Mouse (Mus musculus): Measurements from ENCODE around the gene Slc29a3. TPM values are rescaled to one million over a fixed set of nuclear protein-coding genes. Genes with fewer than 3 reads are reported as not detected.
A peak's percentile ranks its signal among the peaks of the same experiment; 100 is the strongest.
"Not testable (repeated sequence)": the region's sequence is repeated elsewhere in the genome, so short reads cannot be mapped to it uniquely, and the experiment has no call there.

Slc29a3 gene
- polyA plus RNA-seq, 1 experiment from 2014 or later, result 11.8 TPM

GRCm38 (mm10) chr10:60756146-60756545 lies 3.6 kb upstream of the Slc29a3 start:
- DNase-seq (ENCODE audit: low spot score), result no peak
- Histone ChIP-seq H3K27ac (no peak overlapping the region), H3K9me3 (no peaks in the 10 kb centered on the region; the same call in 1 of the 2 replicates), H3K4me1 (replicated peaks) (peaks cover 21% of the 10 kb centered on the region), H3K4me3 (no peak overlapping the region), H3K27me3 (ENCODE audit: insufficient read depth, poor library complexity, severe bottlenecking) (no peaks in the 10 kb centered on the region), H3K36me3 (no peaks in the 10 kb centered on the region)

- no peaks in the 10 kb centered on the region for H3K27me3 ChIP-seq (ENCODE audit: insufficient read depth, poor library complexity, severe bottlenecking)
- peaks cover 30% of the 10 kb centered on the region for H3K4me1 ChIP-seq (replicated peaks)
- WGBS, result 77% methylated on average over 8 of the region's 8 CpGs
- no peaks in the 10 kb centered on the region; the same call in 1 of the 2 replicates for H3K9me3 ChIP-seq
- no peaks in the 10 kb centered on the region; the same call in 1 of the 2 replicates for H3K36me3 ChIP-seq
- no peak for DNase-seq (ENCODE audit: low spot score)
- H3K4me3 ChIP-seq, result no peak overlapping the region
- no peak overlapping the region for H3K27ac ChIP-seq
These were observed 1.3 kb upstream of the Slc29a3 start for GRCm38 (mm10) chr10:60753941-60754340.

DNA sequence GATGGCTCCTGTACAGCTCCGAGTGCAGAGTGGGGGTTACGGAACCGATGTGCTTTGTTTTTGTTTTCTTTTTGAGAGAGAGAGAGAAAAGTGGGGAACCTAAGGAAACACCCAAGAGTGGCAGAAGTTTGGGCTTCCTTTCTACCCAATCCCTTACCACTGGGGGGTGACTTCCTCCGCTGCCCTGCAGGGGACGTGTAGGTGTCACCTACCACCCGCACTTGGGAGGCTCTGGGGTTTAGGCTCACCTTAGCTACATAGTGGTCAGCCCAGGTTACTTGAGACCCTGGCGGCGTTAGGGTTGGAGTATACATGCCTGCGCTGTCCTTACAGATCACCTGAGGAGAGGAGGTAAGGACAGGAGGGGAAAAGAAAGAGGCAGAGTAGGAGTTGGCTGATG lies 667 bp upstream of the Slc29a3 start:
- H3K27ac ChIP-seq, result peak overlapping the region; percentile 91
- WGBS, result 67% methylated on average over 9 of the region's 9 CpGs
- no peak overlapping the region for H3K4me3 ChIP-seq

DNA sequence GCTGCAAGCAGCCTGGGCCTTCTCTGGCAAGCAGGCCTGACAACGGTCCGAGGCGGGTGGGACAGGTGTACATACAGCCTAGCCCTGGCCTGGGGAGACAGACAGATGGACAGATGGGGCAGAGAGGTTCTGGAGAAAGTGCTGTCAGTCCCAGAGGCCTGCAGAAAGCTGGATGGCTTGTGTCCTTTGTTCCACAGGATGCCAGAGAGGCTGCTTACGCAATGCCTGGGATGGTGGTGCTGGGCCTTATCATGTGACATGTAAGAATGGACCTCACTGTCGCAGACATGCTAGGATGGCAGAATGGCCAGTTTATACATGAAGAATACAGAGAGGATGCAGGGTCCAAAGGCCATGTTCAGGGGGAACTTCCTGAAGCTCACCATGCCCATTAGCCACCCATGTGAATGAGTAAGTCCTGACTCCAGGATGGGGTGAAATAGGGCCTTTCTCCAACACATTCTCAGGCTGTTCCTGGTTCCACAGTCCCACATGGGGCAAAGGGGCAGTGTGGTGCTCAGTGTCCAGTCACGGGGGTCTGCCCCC lies 4.9 kb downstream of the Slc29a3 start:
- Histone ChIP-seq H3K27ac (0 out of 2 replicates have a peak overlapping the region, but pooled peaks have one; percentile 65), H3K4me3 (no peak overlapping the region), H3K9me3 (no peaks in the 10 kb centered on the region), H3K4me1 (replicated peaks) (peaks cover 52% of the 10 kb centered on the region), H3K27me3 (ENCODE audit: insufficient read depth, poor library complexity, severe bottlenecking) (no peaks in the 10 kb centered on the region), H3K36me3 (peaks cover 5% of the 10 kb centered on the region; the same call in 1 of the 2 replicates)
- DNase-seq (ENCODE audit: low spot score), result no peak
- 85% methylated on average over 6 of the region's 6 CpGs for WGBS

More for the DNA sequence above, 667 bp upstream of the Slc29a3 start:
- H3K9me3 ChIP-seq, result no peaks in the 10 kb centered on the region; the same call in 1 of the 2 replicates
- H3K36me3 ChIP-seq, result peaks cover 5% of the 10 kb centered on the region; the same call in 1 of the 2 replicates
- no peaks in the 10 kb centered on the region for H3K27me3 ChIP-seq (ENCODE audit: insufficient read depth, poor library complexity, severe bottlenecking)
- no peak for DNase-seq (ENCODE audit: low spot score)
- peaks cover 34% of the 10 kb centered on the region for H3K4me1 ChIP-seq (replicated peaks)

DNA sequence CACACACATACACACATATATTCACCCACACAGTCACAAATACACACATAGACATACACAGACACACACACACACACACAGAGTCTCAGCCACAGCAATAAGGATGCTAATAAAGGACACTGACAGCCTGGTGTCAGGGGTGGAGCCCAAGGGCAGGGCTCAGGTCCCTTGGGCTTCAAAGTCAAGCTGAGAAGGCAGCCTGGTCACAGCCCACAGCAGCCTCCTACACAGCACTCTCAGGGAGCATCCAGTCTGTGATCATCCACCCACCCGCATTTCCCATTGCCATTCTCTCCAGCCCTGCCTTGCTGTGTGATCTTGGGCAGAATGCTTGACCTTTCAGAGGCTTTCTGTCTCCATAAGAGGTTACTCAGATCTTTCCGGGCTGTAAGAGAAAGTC lies 6.1 kb downstream of the Slc29a3 start:
- DNase-seq (ENCODE audit: low spot score), result no peak
- Histone ChIP-seq H3K36me3 (peaks cover 5% of the 10 kb centered on the region; the same call in 1 of the 2 replicates), H3K9me3 (no peaks in the 10 kb centered on the region), H3K4me1 (replicated peaks) (peaks cover 43% of the 10 kb centered on the region), H3K27ac (peak overlapping the region; percentile 65; the same call in 1 of the 2 replicates), H3K27me3 (ENCODE audit: insufficient read depth, poor library complexity, severe bottlenecking) (no peaks in the 10 kb centered on the region), H3K4me3 (no peak overlapping the region)
- WGBS, result 75% methylated on average over 2 of the region's 2 CpGs

GRCm38 (mm10) chr10:60744543-60745290 lies 7.9 kb downstream of the Slc29a3 start:
- no peak for DNase-seq (ENCODE audit: low spot score)
- 92% methylated on average over 14 of the region's 14 CpGs for WGBS

DNA sequence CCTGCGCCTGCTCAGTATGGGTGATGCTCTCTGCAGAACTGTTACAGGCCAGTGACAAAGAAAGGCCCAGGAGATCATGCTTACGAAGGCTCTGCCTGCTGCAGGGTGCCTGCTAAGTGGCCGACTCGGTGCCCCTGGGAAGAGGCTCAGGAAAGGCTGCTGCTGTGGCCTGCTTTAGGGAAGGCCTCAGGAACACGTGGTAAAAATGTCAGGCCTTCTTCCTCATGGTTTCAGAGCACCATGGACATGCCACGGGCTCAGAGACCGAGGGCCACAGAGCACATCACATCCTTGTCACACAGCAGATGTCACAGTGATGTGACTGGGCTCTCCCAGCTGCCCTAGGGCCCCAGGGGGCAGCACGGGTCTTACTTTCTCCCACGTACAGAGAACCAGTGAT lies 8.9 kb downstream of the Slc29a3 start:
- H3K9me3 ChIP-seq, result no peaks in the 10 kb centered on the region
- no peak for DNase-seq (ENCODE audit: low spot score)
- H3K4me1 ChIP-seq (replicated peaks), result peaks cover 33% of the 10 kb centered on the region
- 0 out of 2 replicates have a peak, but pooled peaks cover 4% of the 10 kb centered on the region for H3K36me3 ChIP-seq
- no peaks in the 10 kb centered on the region for H3K27me3 ChIP-seq (ENCODE audit: insufficient read depth, poor library complexity, severe bottlenecking)
- peak overlapping the region; percentile 66 for H3K27ac ChIP-seq
- 63% methylated on average over 9 of the region's 9 CpGs for WGBS
- no peak overlapping the region for H3K4me3 ChIP-seq

More at GRCm38 (mm10) chr10:60744543-60745290, 7.9 kb downstream of the Slc29a3 start:
- peaks cover 34% of the 10 kb centered on the region for H3K4me1 ChIP-seq (replicated peaks)
- H3K27me3 ChIP-seq (ENCODE audit: insufficient read depth, poor library complexity, severe bottlenecking), result no peaks in the 10 kb centered on the region
- no peaks in the 10 kb centered on the region for H3K9me3 ChIP-seq
- 0 out of 2 replicates have a peak, but pooled peaks cover 5% of the 10 kb centered on the region for H3K36me3 ChIP-seq
- H3K4me3 ChIP-seq, result no peak overlapping the region
- no peak overlapping the region for H3K27ac ChIP-seq

DNA sequence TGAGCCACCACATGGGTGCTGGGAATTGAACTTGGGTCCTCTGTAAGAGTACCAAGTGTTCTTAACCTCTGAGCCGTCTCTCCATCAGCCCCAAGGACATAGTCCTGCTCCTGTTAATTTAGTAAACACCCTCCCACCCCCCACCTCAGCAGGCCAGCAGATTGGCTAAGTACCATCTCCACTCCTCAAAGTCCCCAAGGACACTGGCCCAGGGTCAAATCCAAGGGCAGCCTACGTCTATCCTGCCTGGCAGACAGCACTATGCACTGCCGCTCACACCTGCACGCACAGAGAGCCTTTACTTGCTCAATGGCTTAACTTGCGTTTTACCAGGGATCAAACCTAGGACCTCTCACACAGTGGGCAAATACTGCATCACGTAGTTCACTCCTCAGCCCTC lies 9.7 kb downstream of the Slc29a3 start:
- WGBS, result 83% methylated on average over 6 of the region's 6 CpGs
- H3K27ac ChIP-seq, result no peak overlapping the region
- no peak for DNase-seq (ENCODE audit: low spot score)
- H3K4me1 ChIP-seq (replicated peaks), result peaks cover 26% of the 10 kb centered on the region
- no peaks in the 10 kb centered on the region for H3K9me3 ChIP-seq
- H3K36me3 ChIP-seq, result no peaks in the 10 kb centered on the region
- no peak overlapping the region for H3K4me3 ChIP-seq
- H3K27me3 ChIP-seq (ENCODE audit: insufficient read depth, poor library complexity, severe bottlenecking), result no peaks in the 10 kb centered on the region

GRCm38 (mm10) chr10:60742296-60742695 lies 10.3 kb downstream of the Slc29a3 start:
- not testable (repeated sequence) for H3K4me3 ChIP-seq; H3K9me3 ChIP-seq; H3K27me3 ChIP-seq (ENCODE audit: insufficient read depth, poor library complexity, severe bottlenecking); H3K36me3 ChIP-seq; H3K27ac ChIP-seq; DNase-seq (ENCODE audit: low spot score)
- 82% methylated on average over 1 of the region's 1 CpGs for WGBS
- peaks cover 24% of the 10 kb centered on the region; the same call in 1 of the 2 replicates for H3K4me1 ChIP-seq (replicated peaks)

GRCm38 (mm10) chr10:60741435-60741834 lies 11.2 kb downstream of the Slc29a3 start:
- peaks cover 18% of the 10 kb centered on the region; the same call in 1 of the 2 replicates for H3K4me1 ChIP-seq (replicated peaks)
- 80% methylated on average over 7 of the region's 7 CpGs for WGBS

GRCm38 (mm10) chr10:60739619-60740363 lies 12.8 kb downstream of the Slc29a3 start:
- no peaks in the 10 kb centered on the region for H3K9me3 ChIP-seq
- peaks cover 16% of the 10 kb centered on the region; the same call in 1 of the 2 replicates for H3K4me1 ChIP-seq (replicated peaks)
- WGBS, result 86% methylated on average over 4 of the region's 4 CpGs
- H3K36me3 ChIP-seq, result peaks cover 6% of the 10 kb centered on the region; the same call in 1 of the 2 replicates
- H3K27me3 ChIP-seq (ENCODE audit: insufficient read depth, poor library complexity, severe bottlenecking), result no peaks in the 10 kb centered on the region
- H3K4me3 ChIP-seq, result no peak overlapping the region
- no peak for DNase-seq (ENCODE audit: low spot score)
- H3K27ac ChIP-seq, result no peak overlapping the region

More at GRCm38 (mm10) chr10:60741435-60741834, 11.2 kb downstream of the Slc29a3 start:
- Histone ChIP-seq H3K4me3 (no peak overlapping the region), H3K27ac (no peak overlapping the region), H3K9me3 (no peaks in the 10 kb centered on the region), H3K36me3 (peaks cover 5% of the 10 kb centered on the region; the same call in 1 of the 2 replicates), H3K27me3 (ENCODE audit: insufficient read depth, poor library complexity, severe bottlenecking) (no peaks in the 10 kb centered on the region)
- DNase-seq (ENCODE audit: low spot score), result no peak

DNA sequence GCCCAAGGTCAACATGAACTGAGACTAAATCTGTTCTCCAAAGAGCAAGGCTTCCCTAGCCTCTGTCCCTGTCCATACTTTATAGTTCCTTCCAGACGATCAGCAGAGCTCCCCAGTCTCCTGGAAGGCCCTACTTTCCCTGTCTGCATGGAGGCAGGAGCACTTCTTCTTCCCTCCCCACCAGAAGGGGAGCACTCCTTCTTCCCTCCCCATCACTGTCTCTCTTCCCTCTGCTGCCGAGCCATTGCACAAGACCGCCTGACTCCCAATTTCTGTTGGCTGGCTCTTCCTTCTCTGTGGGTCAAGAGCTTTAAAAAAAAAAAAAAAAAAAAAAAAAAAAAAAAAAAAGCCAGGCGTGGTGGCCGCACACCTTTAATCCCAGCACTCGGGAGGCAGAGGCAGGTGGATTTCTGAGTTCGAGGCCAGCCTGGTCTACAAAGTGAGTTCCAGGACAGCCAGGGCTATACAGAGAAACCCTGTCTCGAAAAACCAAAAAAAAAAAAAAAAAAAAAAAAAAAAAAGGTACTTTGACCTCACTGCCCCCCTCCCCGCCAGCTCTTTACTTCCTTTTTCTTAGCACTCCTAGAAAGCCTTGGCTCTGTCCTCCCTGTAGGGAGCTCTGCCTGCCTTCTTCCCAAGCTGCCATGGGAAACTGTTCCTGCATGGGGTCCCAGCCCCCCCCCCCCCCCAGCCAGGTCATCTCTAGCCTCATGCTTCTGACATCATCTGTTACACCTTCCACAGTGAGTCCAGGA lies 14.5 kb downstream of the Slc29a3 start:
- no peak overlapping the region for H3K4me3 ChIP-seq
- peaks cover 6% of the 10 kb centered on the region; the same call in 1 of the 2 replicates for H3K36me3 ChIP-seq
- H3K27me3 ChIP-seq (ENCODE audit: insufficient read depth, poor library complexity, severe bottlenecking), result no peaks in the 10 kb centered on the region; the same call in 1 of the 2 replicates
- no peak for DNase-seq (ENCODE audit: low spot score)
- 78% methylated on average over 8 of the region's 9 CpGs for WGBS
- H3K4me1 ChIP-seq (replicated peaks), result peaks cover 17% of the 10 kb centered on the region
- H3K9me3 ChIP-seq, result no peaks in the 10 kb centered on the region
- 0 out of 2 replicates have a peak overlapping the region, but pooled peaks have one; percentile 0 for H3K27ac ChIP-seq

Measured in hindbrain, embryonic 10.5 days (tissue).